Mouse (Mus musculus) CH12.LX (cell line): ENCODE data around the gene Pdia3. TPM values are rescaled to one million over a fixed set of nuclear protein-coding genes. Genes with fewer than 3 reads are reported as not detected.

Experiments used
- DNase-seq: peaks from one replicate; pipeline ENCODE4 v3.0.0-alpha.2; 2013; ENCODE audit errors: extremely low read depth
- H3K27ac ChIP-seq: 2 replicates; pipeline ENCODE4 v1.5.1; 2012; ENCODE audit warnings: low read depth, mild to moderate bottlenecking, control low read depth, moderate library complexity; ENCODE audit not compliant: insufficient read depth
- H3K27me3 ChIP-seq: replicated peaks from 2 replicates; pipeline ENCODE3; 2012; ENCODE audit warnings: inconsistent platforms
- H3K36me3 ChIP-seq, 2 experiments: replicated peaks in 1 of 2; 2 replicates each; pipeline versions ENCODE3 to v1.6.1; 2012; ENCODE audit warnings: inconsistent platforms in 1 of 2, low read length in 1 of 2, mild to moderate bottlenecking in 1 of 2, mixed read lengths in 1 of 2, moderate library complexity in 1 of 2; ENCODE audit not compliant: control insufficient read depth in 1 of 2, insufficient read depth in 1 of 2
- H3K4me1 ChIP-seq, 2 experiments: 2 replicates each; pipeline ENCODE4 v1.6.1; 2012; ENCODE audit warnings: inconsistent platforms in 1 of 2, moderate library complexity in 1 of 2; ENCODE audit not compliant: insufficient read depth in 2 of 2, control insufficient read depth in 1 of 2
- H3K4me2 ChIP-seq: 2 replicates; pipeline ENCODE4 v1.6.1; 2012; ENCODE audit warnings: low read depth, mild to moderate bottlenecking, control low read depth; ENCODE audit not compliant: poor library complexity, insufficient read depth, severe bottlenecking
- H3K4me3 ChIP-seq, 3 experiments: fragments of 150-350 bp in 1 of 3; sonication (generic) in 1 of 3; replicated peaks in 1 of 3; 2 replicates each; pipeline versions ENCODE3 to v1.5.1; 2011 to 2012; ENCODE audit warnings: low read depth in 2 of 3, low read length in 2 of 3, mild to moderate bottlenecking in 2 of 3, moderate library complexity in 2 of 3, control low read depth in 1 of 3, improper control_type of control experiment in 1 of 3, inconsistent platforms in 1 of 3, mixed read lengths in 1 of 3; ENCODE audit not compliant: poor library complexity in 1 of 3
- H3K79me2 ChIP-seq: replicated peaks from 2 replicates; pipeline ENCODE4 v1.6.1; 2012; ENCODE audit warnings: mild to moderate bottlenecking, moderate library complexity; ENCODE audit not compliant: control insufficient read depth, poor library complexity, insufficient read depth, severe bottlenecking; ENCODE audit errors: extremely low read depth
- H3K9ac ChIP-seq: 2 replicates; pipeline ENCODE4 v1.6.1; 2012; ENCODE audit warnings: low read depth, mild to moderate bottlenecking, control low read depth, moderate library complexity; ENCODE audit not compliant: insufficient read depth
- H3K9me3 ChIP-seq: replicated peaks from 2 replicates; pipeline ENCODE3; 2012; ENCODE audit warnings: low read length, inconsistent platforms, mixed read lengths
- BHLHE40 ChIP-seq: IDR thresholded peaks from 2 replicates; pipeline ENCODE4 v1.6.1; 2011; ENCODE audit warnings: mild to moderate bottlenecking, low read depth, low read length, improper control_type of control experiment
- CHD2 ChIP-seq: IDR thresholded peaks from 2 replicates; pipeline ENCODE4 v1.6.1; 2011; ENCODE audit warnings: low read length, improper control_type of control experiment
- CTCF ChIP-seq, 2 experiments: IDR thresholded peaks in 1 of 2; conservative IDR thresholded peaks in 1 of 2; 2 replicates each; pipeline ENCODE4 v1.5.1; 2011 to 2012; ENCODE audit warnings: low read depth in 2 of 2, low read length in 2 of 2, improper control_type of control experiment in 1 of 2, inconsistent platforms in 1 of 2, mild to moderate bottlenecking in 1 of 2, moderate library complexity in 1 of 2
- E2F4 ChIP-seq: IDR thresholded peaks from 2 replicates; pipeline ENCODE4 v1.6.1; 2011; ENCODE audit warnings: low read depth, low read length, improper control_type of control experiment; ENCODE audit not compliant: insufficient replicate concordance
- ELF1 ChIP-seq: IDR thresholded peaks from 2 replicates; pipeline ENCODE4 v1.6.1; 2014; ENCODE audit warnings: low read depth, mild to moderate bottlenecking, inconsistent platforms, low read length, improper control_type of control experiment
- GABPA ChIP-seq: IDR thresholded peaks from 2 replicates; pipeline ENCODE4 v1.6.1; 2012; ENCODE audit warnings: low read depth, low read length, improper control_type of control experiment, inconsistent platforms; ENCODE audit not compliant: insufficient replicate concordance
- HCFC1 ChIP-seq: IDR thresholded peaks from 2 replicates; pipeline ENCODE4 v1.6.1; 2012; ENCODE audit warnings: low read depth, mild to moderate bottlenecking, inconsistent platforms, low read length, improper control_type of control experiment
- IRF4 ChIP-seq: IDR thresholded peaks from 2 replicates; pipeline ENCODE4 v1.6.1; 2014; ENCODE audit warnings: low read depth, mild to moderate bottlenecking, inconsistent platforms, low read length, improper control_type of control experiment
- JUN ChIP-seq: IDR thresholded peaks from 2 replicates; pipeline ENCODE4 v1.6.1; 2011; ENCODE audit warnings: low read depth, mild to moderate bottlenecking, low read length, improper control_type of control experiment, moderate library complexity; ENCODE audit not compliant: insufficient read depth
- JUND ChIP-seq: conservative IDR thresholded peaks from 2 replicates; pipeline ENCODE4 v1.6.1; 2011; ENCODE audit warnings: low read depth, low read length, improper control_type of control experiment
- KAT2A ChIP-seq: IDR thresholded peaks from 2 replicates; pipeline ENCODE4 v1.6.1; 2012; ENCODE audit warnings: low read length, improper control_type of control experiment, inconsistent platforms; ENCODE audit not compliant: insufficient replicate concordance
- MEF2A ChIP-seq: IDR thresholded peaks from 2 replicates; pipeline ENCODE4 v1.6.1; 2014; ENCODE audit warnings: low read depth, mild to moderate bottlenecking, inconsistent platforms, low read length, improper control_type of control experiment, borderline replicate concordance
- MYC ChIP-seq: IDR thresholded peaks from 2 replicates; pipeline ENCODE4 v1.6.1; 2011; ENCODE audit warnings: low read depth, mild to moderate bottlenecking, improper control_type of control experiment, low read length
- NELFE ChIP-seq: IDR thresholded peaks from 2 replicates; pipeline ENCODE4 v1.6.1; 2011; ENCODE audit warnings: low read depth, low read length, improper control_type of control experiment
- PAX5 ChIP-seq: IDR thresholded peaks from 2 replicates; pipeline ENCODE4 v1.6.1; 2012; ENCODE audit warnings: low read length, inconsistent platforms, mixed read lengths
- POLR2AphosphoS2 ChIP-seq: IDR thresholded peaks from 2 replicates; pipeline ENCODE4 v1.6.1; 2011; ENCODE audit warnings: low read depth, low read length, improper control_type of control experiment
- RAD21 ChIP-seq: IDR thresholded peaks from 2 replicates; pipeline ENCODE4 v1.6.1; 2011; ENCODE audit warnings: low read depth, mild to moderate bottlenecking, low read length, improper control_type of control experiment, moderate library complexity
- TCF12 ChIP-seq: IDR thresholded peaks from 2 replicates; pipeline ENCODE4 v1.6.1; 2014; ENCODE audit warnings: low read depth, mild to moderate bottlenecking, inconsistent platforms, low read length, improper control_type of control experiment
- USF2 ChIP-seq: conservative IDR thresholded peaks from 2 replicates; pipeline ENCODE4 v1.6.1; 2011; ENCODE audit warnings: low read depth, low read length, improper control_type of control experiment
- ZNF384 ChIP-seq: IDR thresholded peaks from 2 replicates; pipeline ENCODE4 v1.6.1; 2012; ENCODE audit warnings: low read depth, low read length, improper control_type of control experiment, inconsistent platforms
- dilution Hi-C: fragments of 300-500 bp; cut with MboI; formaldehyde crosslinking; loops from 2 replicates; pipeline ENCODE4 v1.14.3; 2020; ENCODE audit warnings: low sequenced_read_pairs; ENCODE audit not compliant: extremely low pct_unique_long_range_greater_than_20kb, extremely low pct_ligation_motif_present
- in situ Hi-C: fragments of 300-500 bp; cut with MboI; formaldehyde crosslinking; loops from 3 replicates; pipeline ENCODE4 v1.14.3; 2019; ENCODE audit warnings: low sequenced_read_pairs, low pct_ligation_motif_present, low pct_unique_long_range_greater_than_20kb, mixed read lengths
- polyA plus RNA-seq: library from polyadenylated mRNA; unstranded; fragments of >175 nt; gene quantifications from 2 replicates; pipeline ENCODE4 v1.2.1, GENCODE M21; 2012; ENCODE audit warnings: low read depth; ENCODE audit not compliant: insufficient read length
- total RNA-seq, 2 experiments: library from RNA; depleted of rRNA; stranded (reverse); fragments of 300-350 nt in 1 of 2; fragments of >200 nt in 1 of 2; gene quantifications; 2 replicates each; pipeline ENCODE4 v1.2.3; 2012 to 2014

The Pdia3 gene
- total and polyA plus RNA-seq, 3 experiments = 54.5 to 406 (median 169) TPM

GRCm38 (mm10) chr2:121368831-121369230 is 44.7 kb upstream of the Pdia3 start:
- no peak for TF ChIP-seq ELF1
- TF ChIP-seq POLR2AphosphoS2 = no peak
- TF ChIP-seq ZNF384 = no peak
- TF ChIP-seq MEF2A = no peak
- TF ChIP-seq BHLHE40 = no peak
- no peak for TF ChIP-seq TCF12
- TF ChIP-seq E2F4 = no peak
- no peak for TF ChIP-seq JUN
- TF ChIP-seq JUND = no peak
- no peak for TF ChIP-seq CTCF (conservative IDR thresholded peaks at IDR 0.05 in 1 of 2, IDR thresholded peaks at IDR 0.05 in 1 of 2; ENCODE audit: low read depth in 2 of 2, low read length in 2 of 2)
- TF ChIP-seq, all 38 proteins: peak for 0
- no peak overlapping the region for H3K4me2 ChIP-seq
- H3K9ac ChIP-seq = no peak overlapping the region
- peaks cover 74 to 90% of the 10 kb centered on the region in 2 experiments for H3K36me3 ChIP-seq
- in situ Hi-C loops = no loop called here
- dilution Hi-C loops = no loop called here
- H3K79me2 ChIP-seq = no peaks in the 10 kb centered on the region
- no peak overlapping the region for H3K27ac ChIP-seq
- no peak for DNase-seq
- H3K4me1 ChIP-seq = no peaks in the 10 kb centered on the region
- H3K27me3 ChIP-seq = peaks cover 25% of the 10 kb centered on the region
- no peak overlapping the region for H3K4me3 ChIP-seq
- H3K9me3 ChIP-seq = no peaks in the 10 kb centered on the region

GRCm38 (mm10) chr2:121370921-121371320 is 42.7 kb upstream of the Pdia3 start:
- Histone ChIP-seq H3K79me2 (no peaks in the 10 kb centered on the region), H3K9me3 (no peaks in the 10 kb centered on the region), H3K27me3 (peaks cover 19% of the 10 kb centered on the region), H3K36me3 (peaks cover 70 to 89% of the 10 kb centered on the region in 2 experiments), H3K4me1 (no peaks in the 10 kb centered on the region), H3K4me3 (no peak overlapping the region), H3K27ac (no peak overlapping the region; the same call in 1 of the 2 replicates), H3K4me2 (no peak overlapping the region), H3K9ac (no peak overlapping the region)
- dilution Hi-C loops = no loop called here
- in situ Hi-C loops = no loop called here
- TF ChIP-seq RAD21 (no peak), NELFE (no peak), CHD2 (no peak), USF2 (no peak), BHLHE40 (no peak), PAX5 (no peak), E2F4 (no peak), MYC (no peak), MEF2A (no peak), IRF4 (no peak), HCFC1 (no peak), KAT2A (no peak), GABPA (no peak)
- TF ChIP-seq, all 38 proteins: peak for 0
- DNase-seq = no peak
